Mouse (Mus musculus) olfactory bulb, adult 2 months (tissue): ENCODE measurements around the gene Tm9sf4.

Experiments used
- CTCF ChIP-seq: fragments of 200-500 bp; IDR thresholded peaks from 2 replicates; pipeline ENCODE4 v1.5.1; 2012; ENCODE audit warnings: low read depth, mild to moderate bottlenecking, low read length, moderate library complexity; ENCODE audit not compliant: insufficient read depth
- POLR2A ChIP-seq: fragments of 200-500 bp; IDR thresholded peaks from 2 replicates; pipeline ENCODE4 v1.6.1; 2012; ENCODE audit warnings: mild to moderate bottlenecking, low read depth, low read length, moderate library complexity; ENCODE audit not compliant: insufficient read depth

DNA sequence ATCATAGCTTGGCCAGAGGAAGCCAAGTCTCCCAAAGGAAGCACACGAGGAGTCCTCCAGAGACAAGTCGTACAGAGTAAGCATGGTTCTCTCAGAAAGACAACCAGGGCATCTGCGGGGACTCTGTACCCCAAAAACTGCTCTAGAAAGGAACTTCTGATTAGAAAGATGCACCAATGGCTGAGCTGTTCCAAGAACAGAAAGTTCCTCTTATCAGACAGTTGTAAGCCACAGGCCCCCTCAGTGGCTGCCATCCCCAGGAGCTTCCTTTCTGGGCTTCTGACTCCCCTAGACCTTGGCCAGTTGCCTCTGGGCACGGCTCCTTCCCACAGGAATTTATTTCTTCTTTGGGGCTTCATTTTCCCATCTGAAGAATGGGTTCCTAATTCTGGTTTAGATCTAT is 45.4 kb upstream of the Tm9sf4 start:
- TF ChIP-seq CTCF (no peak), POLR2A (no peak)
